Mouse (Mus musculus) forebrain, embryonic 13.5 days (tissue): ENCODE measurements around the gene A530016L24Rik. TPM values are rescaled to one million over a fixed set of nuclear protein-coding genes. Genes with fewer than 3 reads are reported as not detected.

Source experiments
- ATAC-seq: fragments of 200-750 bp; cut with Nextera tagmentation; 2 replicates; pipeline ENCODE4 v1.8.0; 2017
- H3K27ac ChIP-seq: fragments of 300-500 bp; sonication (generic); 2 replicates; pipeline ENCODE4 v1.5.1; 2015; ENCODE audit warnings: inconsistent platforms, mild to moderate bottlenecking, moderate library complexity
- H3K27me3 ChIP-seq: fragments of 300-500 bp; sonication (generic); 2 replicates; pipeline ENCODE4 v1.6.1; 2015; ENCODE audit warnings: mild to moderate bottlenecking, inconsistent platforms
- H3K36me3 ChIP-seq: fragments of 300-500 bp; sonication (generic); 2 replicates; pipeline ENCODE4 v1.6.1; 2015; ENCODE audit warnings: mild to moderate bottlenecking, inconsistent platforms; ENCODE audit not compliant: poor library complexity, severe bottlenecking
- H3K4me1 ChIP-seq: fragments of 300-500 bp; sonication (generic); 2 replicates; pipeline ENCODE4 v1.6.1; 2015; ENCODE audit warnings: inconsistent platforms
- H3K4me2 ChIP-seq: fragments of 300-500 bp; sonication (generic); 2 replicates; pipeline ENCODE4 v1.6.1; 2015; ENCODE audit warnings: inconsistent platforms, mild to moderate bottlenecking, moderate library complexity
- H3K4me3 ChIP-seq: fragments of 300-500 bp; sonication (generic); 2 replicates; pipeline ENCODE4 v1.5.1; 2015; ENCODE audit warnings: mild to moderate bottlenecking, inconsistent platforms
- H3K9ac ChIP-seq: fragments of 300-500 bp; sonication (generic); 2 replicates; pipeline ENCODE4 v1.6.1; 2015; ENCODE audit warnings: mild to moderate bottlenecking, inconsistent platforms
- H3K9me3 ChIP-seq: fragments of 300-500 bp; sonication (generic); replicated peaks from 2 replicates; pipeline ENCODE4 v1.6.1; 2016; ENCODE audit warnings: inconsistent platforms
- WGBS: fragments of 180-500 bp; shearing (Covaris S2); methylation state at CpG from one replicate; pipeline ENCODE4 v1.1.7; 2015; 5-methylcytosine and 5-hydroxymethylcytosine counted together
- polyA plus RNA-seq: library from polyadenylated mRNA; unstranded; fragments of >200 nt; fragmentation: Nextera tagmentation; extraction: Ambion mirVana; gene quantifications from 2 replicates; pipeline ENCODE4 v1.2.1, GENCODE M21; 2015

A530016L24Rik gene
- polyA plus RNA-seq, 1 experiment from 2014 or later: not detected

GRCm38 (mm10) chr12:112464516-112464915, 24.7 kb upstream of the A530016L24Rik start:
- Histone ChIP-seq H3K9me3 (no peaks in the 10 kb centered on the region), H3K4me1 (peaks cover 29% of the 10 kb centered on the region), H3K27ac (peak overlapping the region; percentile 32), H3K4me2 (no peak overlapping the region), H3K9ac (no peak overlapping the region; the same call in 1 of the 2 replicates), H3K36me3 (no peaks in the 10 kb centered on the region), H3K27me3 (no peaks in the 10 kb centered on the region), H3K4me3 (no peak overlapping the region)
- WGBS: 94% methylated on average over 3 of the region's 3 CpGs
- no peak for ATAC-seq

DNA sequence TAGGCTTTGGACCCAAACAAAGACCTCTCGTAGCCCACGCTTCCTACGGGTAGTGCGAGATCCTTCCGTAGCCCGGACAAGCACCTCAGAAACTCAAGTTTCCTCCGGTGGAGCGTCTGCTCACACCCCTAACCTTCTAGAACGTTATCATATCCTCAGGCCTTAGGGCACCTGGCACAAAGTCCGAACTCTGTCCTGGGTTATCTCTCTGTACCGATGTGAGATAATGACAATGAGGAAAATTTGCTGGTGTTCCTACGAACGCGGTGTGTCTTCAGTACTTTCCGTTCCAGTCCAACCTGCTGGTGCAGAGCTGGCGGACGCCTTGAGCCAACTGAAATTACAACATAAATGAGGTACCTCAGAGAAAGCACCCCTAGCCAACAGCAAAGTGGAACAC, 23.3 kb upstream of the A530016L24Rik start:
- peaks cover 43% of the 10 kb centered on the region for H3K4me1 ChIP-seq
- H3K36me3 ChIP-seq: no peaks in the 10 kb centered on the region
- H3K27me3 ChIP-seq: no peaks in the 10 kb centered on the region
- H3K4me3 ChIP-seq: no peak overlapping the region
- no peaks in the 10 kb centered on the region for H3K9me3 ChIP-seq
- no peak overlapping the region for H3K4me2 ChIP-seq
- WGBS: 93% methylated on average over 17 of the region's 17 CpGs
- no peak overlapping the region for H3K9ac ChIP-seq
- no peak overlapping the region for H3K27ac ChIP-seq
- ATAC-seq: no peak

GRCm38 (mm10) chr12:112467387-112467786, 21.9 kb upstream of the A530016L24Rik start:
- H3K9me3 ChIP-seq: no peaks in the 10 kb centered on the region
- no peak overlapping the region for H3K4me2 ChIP-seq
- H3K36me3 ChIP-seq: no peaks in the 10 kb centered on the region
- peaks cover 3% of the 10 kb centered on the region; the same call in 1 of the 2 replicates for H3K27me3 ChIP-seq
- WGBS: 88% methylated on average over 10 of the region's 10 CpGs
- ATAC-seq: no peak
- no peak overlapping the region for H3K4me3 ChIP-seq
- no peak overlapping the region for H3K27ac ChIP-seq
- H3K4me1 ChIP-seq: peaks cover 43% of the 10 kb centered on the region
- H3K9ac ChIP-seq: no peak overlapping the region

- Histone ChIP-seq H3K4me2 (no peak overlapping the region), H3K27me3 (peaks cover 5% of the 10 kb centered on the region; the same call in 1 of the 2 replicates), H3K4me1 (peaks cover 46% of the 10 kb centered on the region), H3K4me3 (no peak overlapping the region), H3K9me3 (no peaks in the 10 kb centered on the region), H3K27ac (peak overlapping the region; percentile 89), H3K9ac (no peak overlapping the region), H3K36me3 (no peaks in the 10 kb centered on the region)
- 80% methylated on average over 7 of the region's 7 CpGs for WGBS
- no peak for ATAC-seq
Observed at GRCm38 (mm10) chr12:112469393-112469792, 19.9 kb upstream of the A530016L24Rik start.

DNA sequence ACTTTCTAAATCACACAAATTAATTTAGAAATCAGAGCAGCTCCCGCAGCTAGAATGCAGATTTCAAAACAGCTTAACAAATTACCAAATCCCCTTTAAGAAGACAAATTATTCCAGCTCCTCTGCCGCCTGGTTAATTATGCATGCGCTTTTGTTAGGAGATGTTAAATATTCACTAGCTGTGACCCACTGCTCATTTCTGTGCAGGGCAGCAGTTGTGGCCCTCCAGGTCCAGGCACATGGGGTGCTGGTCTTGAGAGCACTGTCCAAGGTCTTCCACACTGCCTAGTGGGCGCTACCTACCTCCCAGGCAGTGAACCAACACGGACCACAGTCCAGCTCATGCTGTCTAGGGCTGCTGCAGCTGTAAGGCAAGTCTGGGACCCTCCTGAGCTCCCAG, 19.0 kb upstream of the A530016L24Rik start:
- Histone ChIP-seq H3K36me3 (no peaks in the 10 kb centered on the region), H3K9ac (no peak overlapping the region), H3K4me3 (no peak overlapping the region), H3K4me2 (peak overlapping the region; percentile 20), H3K9me3 (no peaks in the 10 kb centered on the region), H3K27ac (peak overlapping the region; percentile 89), H3K4me1 (peaks cover 42% of the 10 kb centered on the region), H3K27me3 (peaks cover 5% of the 10 kb centered on the region; the same call in 1 of the 2 replicates)
- ATAC-seq: peak; percentile 58
- 31% methylated on average over 5 of the region's 5 CpGs for WGBS

- Histone ChIP-seq H3K9ac (0 out of 2 replicates have a peak overlapping the region, but pooled peaks have one; percentile 12), H3K4me3 (no peak overlapping the region), H3K27me3 (peaks cover 7% of the 10 kb centered on the region; the same call in 1 of the 2 replicates), H3K36me3 (no peaks in the 10 kb centered on the region), H3K9me3 (no peaks in the 10 kb centered on the region), H3K27ac (no peak overlapping the region), H3K4me2 (no peak overlapping the region), H3K4me1 (peaks cover 34% of the 10 kb centered on the region)
- ATAC-seq: peak; percentile 75
- WGBS: 21% methylated on average over 9 of the region's 9 CpGs
Observed at GRCm38 (mm10) chr12:112473777-112474176, 15.5 kb upstream of the A530016L24Rik start.

DNA sequence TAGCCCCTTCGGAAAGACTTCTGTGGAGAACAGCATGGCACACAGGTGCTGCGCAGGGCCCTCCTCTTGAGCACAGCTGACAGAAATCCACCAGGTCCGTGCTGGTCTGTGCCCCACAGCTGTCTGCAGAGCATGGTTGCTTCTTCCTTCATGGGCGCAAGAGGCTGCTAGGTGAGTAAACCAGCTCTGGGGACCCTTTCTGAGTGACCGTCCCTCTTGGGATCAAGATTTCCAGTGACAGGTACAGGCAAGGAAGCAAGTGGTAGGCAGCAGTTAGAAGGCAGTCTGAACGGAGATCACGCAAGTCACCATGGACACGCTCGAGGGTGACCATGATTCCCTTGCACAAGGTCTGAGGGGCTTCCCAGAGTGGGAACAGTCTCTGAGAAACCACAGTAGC, 287 bp downstream of the A530016L24Rik start:
- Histone ChIP-seq H3K27me3 (no peaks in the 10 kb centered on the region), H3K9ac (no peak overlapping the region), H3K9me3 (no peaks in the 10 kb centered on the region), H3K36me3 (no peaks in the 10 kb centered on the region), H3K4me3 (no peak overlapping the region), H3K4me1 (peaks cover 17% of the 10 kb centered on the region), H3K4me2 (no peak overlapping the region), H3K27ac (no peak overlapping the region)
- 92% methylated on average over 9 of the region's 9 CpGs for WGBS
- no peak for ATAC-seq

DNA sequence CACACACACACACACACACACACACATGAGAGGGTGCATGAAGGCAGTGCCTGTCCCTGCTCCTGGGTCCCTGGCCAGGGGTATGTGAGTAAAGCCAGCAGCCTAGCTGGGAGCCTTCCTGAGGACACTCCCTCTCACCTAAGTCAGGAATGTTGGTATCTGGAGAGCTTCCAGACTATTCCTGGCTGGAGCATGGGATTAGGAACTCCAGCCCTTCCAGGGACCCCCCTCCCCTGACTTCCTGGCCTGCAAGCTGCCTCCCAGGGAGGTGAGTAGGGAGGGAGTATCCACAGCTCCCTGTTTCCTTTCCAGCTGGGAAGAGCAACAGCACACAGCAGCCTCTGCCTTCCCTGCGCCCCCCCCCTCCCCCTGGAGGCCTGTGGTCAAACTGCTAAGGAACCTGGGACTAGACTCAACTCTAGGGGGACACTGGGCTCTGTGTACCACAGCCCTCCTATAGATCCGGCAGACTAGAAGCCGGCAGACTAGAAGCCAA, 1.2 kb downstream of the A530016L24Rik start:
- Histone ChIP-seq H3K36me3 (no peaks in the 10 kb centered on the region), H3K4me2 (no peak overlapping the region), H3K27me3 (no peaks in the 10 kb centered on the region), H3K9ac (no peak overlapping the region), H3K27ac (no peak overlapping the region), H3K4me3 (no peak overlapping the region), H3K4me1 (peaks cover 17% of the 10 kb centered on the region), H3K9me3 (no peaks in the 10 kb centered on the region)
- WGBS: 22% methylated on average over 3 of the region's 3 CpGs
- no peak for ATAC-seq

DNA sequence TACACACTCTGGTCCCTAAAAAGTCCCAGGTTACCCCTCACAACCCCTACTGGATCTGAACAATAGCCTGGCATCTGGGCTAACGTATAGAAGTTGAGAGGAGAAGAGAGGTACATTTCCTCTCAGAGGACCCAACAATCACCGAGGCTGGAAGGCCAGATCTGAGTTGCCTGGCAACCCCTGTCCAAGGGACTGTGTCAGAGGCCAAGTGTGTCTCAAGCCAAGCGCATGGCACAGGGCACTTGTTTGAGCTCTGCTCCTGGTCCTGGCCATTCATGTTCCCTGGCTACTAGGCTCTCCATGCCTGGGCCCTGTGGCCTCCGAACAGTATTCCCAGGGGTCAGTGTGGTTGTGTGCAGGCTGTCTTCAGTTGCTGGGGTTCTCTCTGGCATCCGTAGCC, 6.9 kb downstream of the A530016L24Rik start:
- 67% methylated on average over 5 of the region's 5 CpGs for WGBS

DNA sequence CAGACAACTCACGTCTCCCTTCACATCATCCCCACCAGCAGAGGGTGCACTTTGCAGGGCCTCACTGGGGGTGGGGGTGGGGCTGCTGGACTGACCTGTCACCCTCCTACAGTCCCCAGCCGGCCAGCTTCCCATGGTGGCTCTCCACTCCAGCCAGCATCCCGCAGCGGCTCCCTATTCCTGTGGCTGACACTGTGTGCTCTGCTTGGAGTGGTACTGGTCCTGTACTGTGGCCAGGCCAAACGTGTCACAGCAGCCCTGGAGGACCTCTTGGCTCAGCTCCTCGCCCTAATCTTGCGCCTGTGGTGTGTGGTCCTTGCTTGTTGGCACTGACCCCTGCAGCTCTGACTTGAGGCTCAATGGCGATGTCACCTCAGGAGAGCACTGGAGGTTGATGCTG, 8.5 kb downstream of the A530016L24Rik start:
- Histone ChIP-seq H3K27me3 (0 out of 2 replicates have a peak, but pooled peaks cover 4% of the 10 kb centered on the region), H3K9ac (no peak overlapping the region), H3K4me3 (no peak overlapping the region), H3K4me1 (peaks cover 15% of the 10 kb centered on the region), H3K9me3 (no peaks in the 10 kb centered on the region), H3K36me3 (no peaks in the 10 kb centered on the region), H3K27ac (no peak overlapping the region), H3K4me2 (no peak overlapping the region)
- no peak for ATAC-seq
- 84% methylated on average over 8 of the region's 8 CpGs for WGBS

More for the DNA sequence above, 6.9 kb downstream of the A530016L24Rik start:
- Histone ChIP-seq H3K27me3 (0 out of 2 replicates have a peak, but pooled peaks cover 4% of the 10 kb centered on the region), H3K36me3 (no peaks in the 10 kb centered on the region), H3K9me3 (no peaks in the 10 kb centered on the region), H3K4me1 (peaks cover 7% of the 10 kb centered on the region), H3K9ac (no peak overlapping the region), H3K4me2 (no peak overlapping the region), H3K27ac (no peak overlapping the region), H3K4me3 (no peak overlapping the region)
- ATAC-seq: no peak

DNA sequence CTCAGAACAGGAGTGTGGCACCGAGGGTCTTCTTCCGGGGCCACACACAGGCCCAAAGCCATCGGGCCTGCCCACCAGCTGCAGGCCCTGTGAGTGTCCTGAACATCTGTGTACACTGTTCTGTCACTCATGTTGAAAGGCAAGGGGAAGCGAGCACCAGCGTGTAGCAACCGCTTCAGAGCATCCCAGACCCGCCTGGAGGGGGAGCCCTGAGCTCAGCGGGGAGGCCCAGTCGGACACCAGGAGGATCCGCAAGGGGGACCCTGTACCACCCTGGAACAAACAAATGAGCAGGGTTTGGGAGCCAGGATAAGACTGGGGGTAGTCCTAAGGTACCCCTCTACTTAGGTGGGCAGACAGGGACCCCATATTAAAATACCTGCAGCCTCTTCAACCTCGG, 9.4 kb downstream of the A530016L24Rik start:
- Histone ChIP-seq H3K4me2 (no peak overlapping the region), H3K9ac (no peak overlapping the region), H3K4me3 (no peak overlapping the region), H3K36me3 (no peaks in the 10 kb centered on the region), H3K27ac (no peak overlapping the region), H3K4me1 (peaks cover 13% of the 10 kb centered on the region), H3K27me3 (0 out of 2 replicates have a peak, but pooled peaks cover 4% of the 10 kb centered on the region), H3K9me3 (no peaks in the 10 kb centered on the region)
- WGBS: 37% methylated on average over 11 of the region's 11 CpGs
- ATAC-seq: peak; percentile 33; the same call in 1 of the 2 replicates

GRCm38 (mm10) chr12:112503003-112503771, 13.9 kb downstream of the A530016L24Rik start:
- Histone ChIP-seq H3K4me1 (peaks cover 42% of the 10 kb centered on the region), H3K9ac (no peak overlapping the region), H3K9me3 (no peaks in the 10 kb centered on the region), H3K27ac (no peak overlapping the region), H3K27me3 (no peaks in the 10 kb centered on the region), H3K36me3 (no peaks in the 10 kb centered on the region), H3K4me3 (no peak overlapping the region), H3K4me2 (no peak overlapping the region)
- 48% methylated on average over 19 of the region's 19 CpGs for WGBS
- no peak for ATAC-seq
